Mouse (Mus musculus): ENCODE measurements at regions not wholly inside any gene's neighbourhood (a gene's known extent, or its start where the extent isn't known, plus 50 kb on each side); places are given as distances from the start of the nearest gene placed in this dataset.

DNA sequence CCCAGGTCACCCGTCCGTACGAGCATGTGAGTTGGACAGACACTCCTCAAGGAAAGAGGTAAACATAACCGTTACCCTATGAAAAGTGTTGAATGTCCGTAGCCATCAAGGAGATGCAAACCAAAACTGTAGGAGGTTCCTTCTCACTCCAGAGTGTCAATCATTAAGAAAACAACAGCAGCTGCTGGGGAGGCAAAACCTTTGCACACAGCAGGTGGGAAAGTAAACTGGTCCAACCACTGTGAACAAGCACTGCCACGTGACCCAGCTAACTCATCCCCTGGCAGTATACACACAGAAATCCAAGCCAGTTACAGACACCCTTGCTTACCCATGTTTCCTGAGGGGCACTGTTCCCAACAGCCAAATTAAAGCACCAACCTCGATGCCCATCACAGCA is 54.7 kb upstream of the Irx5 start:
- DNase-seq (ENCODE audit: extremely low read depth, insufficient read length, low spot score): no peak

DNA sequence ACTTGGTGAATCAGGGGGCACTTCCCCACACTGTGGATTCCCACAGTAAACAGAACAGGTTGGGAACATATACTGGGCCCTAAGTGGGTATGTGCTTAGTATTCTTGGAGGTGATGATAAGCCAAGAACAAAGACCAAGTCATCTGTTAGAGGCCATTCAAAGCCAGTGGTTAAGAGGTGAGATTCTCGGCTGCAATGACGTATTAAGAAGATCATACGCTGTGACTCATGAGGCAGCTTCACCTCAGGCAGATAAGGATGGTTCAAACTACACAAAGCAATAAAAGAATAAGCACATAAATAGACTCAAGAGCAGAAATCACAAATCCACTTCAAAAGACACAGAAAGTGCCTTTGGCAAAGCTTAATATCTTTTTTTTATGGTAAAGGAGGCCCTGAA is 56.4 kb upstream of the Irx5 start:
- no peak for DNase-seq (ENCODE audit: extremely low read depth, insufficient read length, low spot score)

DNA sequence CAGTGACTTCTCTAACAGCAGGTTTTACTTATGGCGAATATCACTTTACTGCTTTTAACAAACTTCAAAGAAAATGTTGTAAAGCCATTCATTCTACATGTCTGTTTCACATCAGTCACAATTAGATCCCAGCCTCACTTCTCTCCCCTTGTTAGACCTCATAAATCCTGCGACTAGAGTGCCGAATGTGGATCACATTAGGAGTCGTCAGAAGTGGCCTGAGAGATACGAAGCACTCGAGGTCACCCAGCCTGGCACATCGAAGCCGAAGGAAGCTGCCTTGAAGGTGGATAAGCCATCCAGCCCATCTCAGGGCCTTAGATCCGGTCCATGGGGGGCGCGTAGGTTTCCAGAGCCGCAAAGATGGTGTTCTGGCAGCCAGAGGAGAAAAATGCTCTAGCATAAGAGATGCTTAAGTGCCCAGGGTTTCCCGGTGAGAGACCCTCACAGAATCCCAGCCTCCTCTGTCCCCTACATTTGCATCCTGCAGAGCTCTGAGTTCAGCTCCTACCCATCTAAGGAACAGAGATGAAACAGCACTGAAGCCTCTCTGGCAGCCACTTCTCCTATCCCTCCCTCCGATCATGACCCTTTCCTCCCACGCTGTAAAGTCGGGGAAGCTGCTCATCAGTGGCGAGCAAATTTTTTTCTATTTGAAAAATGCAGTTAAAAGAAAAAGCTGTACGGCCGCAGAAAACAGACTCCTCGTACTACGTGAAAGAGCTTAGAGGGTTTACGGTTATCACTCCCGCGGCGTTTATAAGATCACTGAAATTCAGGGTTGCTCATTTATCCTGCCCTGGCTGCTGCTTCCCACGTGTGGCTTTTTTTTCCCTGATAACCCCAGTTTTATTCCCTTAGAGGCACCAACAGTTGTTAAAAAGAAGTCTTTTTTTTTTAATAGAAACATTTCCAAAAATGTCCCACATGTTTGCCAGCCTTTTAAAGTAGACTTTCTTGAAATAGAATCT is 70.3 kb upstream of the Irx5 start:
- DNase-seq (ENCODE audit: extremely low read depth, insufficient read length, low spot score): no peak

GRCm38 (mm10) chr8:92275755-92276154 is 81.7 kb upstream of the Irx5 start:
- no peak for DNase-seq (ENCODE audit: extremely low read depth, insufficient read length, low spot score)

GRCm38 (mm10) chr8:92272726-92273125 is 84.7 kb upstream of the Irx5 start:
- no peak for DNase-seq (ENCODE audit: extremely low read depth, insufficient read length, low spot score)

DNA sequence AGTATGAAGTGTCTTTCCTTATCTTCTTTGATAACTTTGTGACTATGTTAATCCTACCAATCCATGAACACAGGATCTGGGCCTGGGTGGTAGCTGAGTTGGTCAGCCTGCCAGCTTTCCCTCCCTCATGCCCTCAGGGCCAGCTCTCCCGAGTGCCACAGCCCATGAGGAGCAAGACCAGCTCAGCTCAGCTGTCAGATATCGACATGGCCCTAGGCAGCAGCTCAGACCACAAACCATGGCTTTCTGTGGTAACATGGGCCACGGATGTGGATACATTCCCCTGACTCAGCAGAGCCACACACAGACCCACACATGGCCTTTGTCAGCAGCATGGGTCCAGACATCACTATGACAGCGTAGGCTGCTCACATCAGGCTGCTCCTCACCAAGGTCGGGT is 85.4 kb upstream of the Irx5 start:
- peak; percentile 20 for DNase-seq (ENCODE audit: extremely low read depth, insufficient read length, low spot score)

GRCm38 (mm10) chr8:92270636-92271035 is 86.8 kb upstream of the Irx5 start:
- no peak for DNase-seq (ENCODE audit: extremely low read depth, insufficient read length, low spot score)

DNA sequence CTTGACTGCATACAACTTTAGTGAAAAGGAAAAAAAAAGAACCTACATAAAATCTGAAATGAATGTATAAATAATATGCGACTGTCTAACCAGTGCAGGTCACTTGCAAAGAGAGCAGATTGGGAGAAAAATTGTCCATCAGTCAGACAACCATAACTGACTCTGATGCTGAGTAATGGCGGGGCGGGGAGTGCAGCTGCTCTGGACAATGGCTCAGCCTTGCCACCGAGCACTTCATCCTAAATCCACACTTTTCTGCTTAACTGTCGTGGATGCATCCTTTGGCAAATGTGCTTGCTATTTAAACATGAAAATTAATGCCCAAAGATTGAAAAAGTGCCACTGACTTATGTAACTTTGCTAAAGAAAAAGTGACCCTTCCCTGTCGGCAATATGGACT is 90.0 kb upstream of the Irx5 start:
- DNase-seq (ENCODE audit: extremely low read depth, insufficient read length, low spot score): no peak

DNA sequence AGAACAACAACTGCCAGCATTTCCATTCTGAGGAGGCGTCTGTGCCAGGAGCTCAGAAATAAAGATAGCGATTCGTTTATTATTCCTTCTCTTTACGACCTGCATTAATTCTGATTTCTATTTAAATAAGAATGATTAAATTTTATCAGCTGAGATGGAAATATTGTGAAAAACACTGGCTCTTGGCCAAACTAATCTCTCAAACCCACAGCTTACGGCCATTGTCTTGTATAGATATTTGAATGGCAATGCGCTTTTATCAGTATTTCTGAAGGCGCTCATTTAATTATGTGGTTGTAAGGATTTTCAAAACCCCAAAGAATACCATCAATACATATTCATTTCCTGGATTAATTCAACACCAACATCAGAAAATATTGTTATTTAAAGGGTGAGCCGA is 97.4 kb upstream of the Irx5 start:
- DNase-seq (ENCODE audit: extremely low read depth, insufficient read length, low spot score): no peak

DNA sequence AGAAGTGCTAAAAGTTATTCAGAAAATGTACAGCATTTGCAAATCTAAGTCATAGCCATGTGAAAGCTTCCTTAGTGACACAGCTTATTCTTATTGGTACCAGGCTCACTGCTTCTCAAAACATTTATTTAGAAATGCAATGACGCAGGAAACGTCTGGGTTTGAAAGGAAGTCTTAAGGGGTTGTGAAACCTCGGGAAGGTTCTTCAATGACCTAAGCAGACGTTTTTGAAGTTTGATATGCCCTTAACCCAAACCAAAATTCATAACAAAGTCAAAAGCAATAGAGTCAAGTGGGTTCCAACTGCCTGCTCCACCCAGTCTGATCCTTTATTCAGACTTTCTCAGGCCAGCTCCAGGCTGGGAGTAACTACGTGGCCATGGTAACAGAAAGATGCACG is 99.2 kb upstream of the Irx5 start:
- no peak for DNase-seq (ENCODE audit: extremely low read depth, insufficient read length, low spot score)

DNA sequence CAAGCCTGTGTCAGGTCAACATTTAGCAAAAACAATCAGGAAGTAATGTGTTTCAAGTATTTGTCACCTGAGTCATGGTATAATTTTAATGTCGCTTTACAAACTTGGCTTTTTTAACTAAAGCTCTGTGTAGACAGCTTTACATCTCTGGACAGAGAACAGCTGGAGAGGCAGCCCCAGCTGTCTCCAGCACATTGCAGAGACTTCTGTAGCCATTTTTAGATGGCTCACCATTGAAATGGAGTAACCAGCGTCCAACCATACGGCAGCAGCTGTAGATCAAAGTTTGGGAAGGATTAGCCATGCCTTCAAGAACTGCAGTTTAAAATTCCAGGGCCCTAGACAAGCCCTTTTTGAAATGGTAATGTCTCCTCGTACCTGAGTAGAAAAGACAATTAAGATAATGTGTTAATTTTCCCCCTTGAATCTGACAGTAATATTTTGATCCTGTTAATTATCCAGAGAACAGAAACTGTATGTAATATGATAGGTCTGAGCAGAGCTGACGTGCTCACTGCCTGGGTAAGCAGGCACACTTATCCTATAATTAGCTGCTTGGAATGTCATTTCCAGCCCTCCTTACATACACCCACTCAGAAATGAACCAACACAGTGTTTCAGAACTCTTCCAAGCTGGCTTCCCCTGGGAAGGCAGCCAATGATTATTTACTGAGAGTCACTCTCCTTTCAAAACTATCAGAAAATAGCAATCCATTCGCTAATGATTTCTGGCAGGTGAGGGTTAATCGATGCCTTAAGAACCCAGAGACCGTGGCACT is 104.6 kb upstream of the Irx5 start:
- DNase-seq (ENCODE audit: extremely low read depth, insufficient read length, low spot score): no peak

GRCm38 (mm10) chr8:92246301-92246700 is 111.1 kb upstream of the Irx5 start:
- DNase-seq (ENCODE audit: extremely low read depth, insufficient read length, low spot score): no peak

GRCm38 (mm10) chr8:92240686-92241275 is 116.6 kb upstream of the Irx5 start:
- DNase-seq (ENCODE audit: extremely low read depth, insufficient read length, low spot score): no peak

- no peak for DNase-seq (ENCODE audit: extremely low read depth, insufficient read length, low spot score)
These were observed 125.8 kb upstream of the Irx5 start for GRCm38 (mm10) chr8:92231326-92232225.

DNA sequence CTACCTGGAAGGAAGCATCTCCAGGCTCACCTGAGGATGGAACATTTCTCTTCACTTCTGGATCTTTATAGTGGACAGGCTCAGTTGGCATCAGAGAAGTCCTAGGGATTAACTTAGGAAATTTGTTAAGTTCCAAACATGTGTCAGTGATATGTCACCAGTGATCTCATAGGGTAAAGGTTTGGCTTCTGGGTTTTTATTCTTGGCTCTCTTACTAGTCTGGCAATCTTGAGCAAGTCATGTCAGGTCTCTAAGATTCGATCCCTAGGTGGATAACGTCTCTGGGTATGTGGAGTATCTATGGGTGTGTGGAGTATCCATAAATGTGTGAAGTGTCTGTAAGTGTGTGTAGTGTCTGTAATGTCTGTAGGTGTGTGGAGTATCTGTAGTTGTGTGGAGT is 127.9 kb upstream of the Irx5 start:
- DNase-seq (ENCODE audit: extremely low read depth, insufficient read length, low spot score): no peak

DNA sequence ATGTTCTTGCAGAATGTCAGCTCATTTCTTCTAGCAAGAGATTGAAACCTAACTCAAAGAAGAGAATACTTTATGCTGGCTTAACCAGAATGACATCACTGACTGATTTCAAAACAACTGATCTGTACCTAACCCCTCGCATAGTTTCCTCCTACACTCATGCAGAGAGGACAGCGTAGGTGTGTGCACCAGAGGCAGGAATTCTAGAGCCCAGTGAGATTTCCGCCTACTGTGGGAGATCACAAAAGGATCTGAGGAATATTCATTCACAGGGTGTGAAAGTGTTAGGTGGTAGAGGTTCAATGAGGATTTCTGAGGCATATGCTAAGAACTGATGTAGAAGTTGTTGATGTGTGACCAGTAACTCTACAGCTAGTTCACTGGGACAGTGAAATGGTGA is 132.5 kb upstream of the Irx5 start:
- DNase-seq (ENCODE audit: extremely low read depth, insufficient read length, low spot score): no peak

DNA sequence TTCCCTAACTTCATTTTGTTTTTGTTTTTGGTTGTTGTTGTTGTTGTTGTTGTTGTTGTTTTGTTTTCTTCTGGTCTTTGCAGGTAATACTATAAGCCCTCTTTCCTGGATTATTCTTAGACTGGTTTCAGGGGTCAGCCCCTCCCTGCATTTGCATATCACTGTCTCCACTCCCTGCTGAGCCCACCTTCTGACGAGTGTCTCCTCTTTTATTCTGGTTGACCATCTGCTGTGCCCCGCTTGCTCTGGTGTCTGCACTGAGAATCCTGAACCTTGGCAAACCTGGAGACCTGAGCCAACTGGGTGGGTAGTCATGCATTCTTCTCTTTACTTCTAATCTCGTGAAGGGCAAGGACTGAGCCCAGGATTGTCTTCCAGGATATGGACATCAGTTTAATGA is 134.4 kb upstream of the Irx5 start:
- DNase-seq (ENCODE audit: extremely low read depth, insufficient read length, low spot score): no peak

- no peak for DNase-seq (ENCODE audit: extremely low read depth, insufficient read length, low spot score)
These were observed 138.1 kb upstream of the Irx5 start for GRCm38 (mm10) chr8:92219181-92219890.

- DNase-seq (ENCODE audit: extremely low read depth, insufficient read length, low spot score): no peak
These were observed 139.9 kb upstream of the Irx5 start for GRCm38 (mm10) chr8:92217521-92217920.

- no peak for DNase-seq (ENCODE audit: extremely low read depth, insufficient read length, low spot score)
These were observed 141.2 kb upstream of the Irx5 start for GRCm38 (mm10) chr8:92216176-92216575.
